Mouse (Mus musculus) forebrain, embryonic 14.5 days (tissue): ENCODE results near the gene Washc1. TPM values are rescaled to one million over a fixed set of nuclear protein-coding genes. Genes with fewer than 3 reads are reported as not detected.
"Not testable (repeated sequence)": the region's sequence is repeated elsewhere in the genome, so short reads cannot be mapped to it uniquely, and the experiment has no call there.

Source experiments
- ATAC-seq: fragments of 200-750 bp; cut with Nextera tagmentation; 2 replicates; pipeline ENCODE4 v1.8.0; 2017; ENCODE audit warnings: mild to moderate bottlenecking, moderate library complexity
- DNase-seq: peaks from one replicate; pipeline ENCODE4 v3.0.0-alpha.2; 2015; ENCODE audit warnings: low spot score
- H3K27ac ChIP-seq: fragments of 300-500 bp; sonication (generic); 2 replicates; pipeline ENCODE4 v1.5.1; 2014; ENCODE audit warnings: low read depth, mild to moderate bottlenecking, control low read depth, low read length, moderate library complexity
- H3K27me3 ChIP-seq: fragments of 300-500 bp; sonication (generic); replicated peaks from 2 replicates; pipeline ENCODE4 v1.6.1; 2014; ENCODE audit warnings: low read length, control low read depth, mixed read lengths; ENCODE audit not compliant: control insufficient read depth, insufficient read depth
- H3K36me3 ChIP-seq: fragments of 300-500 bp; sonication (generic); 2 replicates; pipeline ENCODE4 v1.6.1; 2014; ENCODE audit warnings: low read length, control low read depth; ENCODE audit not compliant: control insufficient read depth, insufficient read depth
- H3K4me1 ChIP-seq: fragments of 300-500 bp; sonication (generic); 2 replicates; pipeline ENCODE4 v1.6.1; 2014; ENCODE audit warnings: antibody characterized with exemption, low read length, control low read depth; ENCODE audit not compliant: control insufficient read depth, insufficient read depth
- H3K4me2 ChIP-seq: fragments of 300-500 bp; sonication (generic); 2 replicates; pipeline ENCODE4 v1.6.1; 2014; ENCODE audit warnings: mild to moderate bottlenecking, control low read depth, low read length
- H3K4me3 ChIP-seq: fragments of 300-500 bp; sonication (generic); 2 replicates; pipeline ENCODE4 v1.5.1; 2014; ENCODE audit warnings: low read depth, low read length, control low read depth
- H3K9ac ChIP-seq: fragments of 300-500 bp; sonication (generic); 2 replicates; pipeline ENCODE4 v1.6.1; 2014; ENCODE audit warnings: mild to moderate bottlenecking, low read length, control low read depth, moderate library complexity
- H3K9me3 ChIP-seq: fragments of 300-500 bp; sonication (generic); replicated peaks from 2 replicates; pipeline ENCODE4 v1.6.1; 2016; ENCODE audit warnings: low read length, control low read depth, mixed read lengths; ENCODE audit not compliant: control insufficient read depth
- WGBS: fragments of 180-500 bp; shearing (Covaris S2); extraction: QIAGEN DNeasy Blood & Tissue Kit; methylation state at CpG from one replicate; pipeline ENCODE4 v1.1.7; 2014; 5-methylcytosine and 5-hydroxymethylcytosine counted together
- polyA plus RNA-seq: library from polyadenylated mRNA; unstranded; fragments of >200 nt; fragmentation: Nextera tagmentation; extraction: Ambion mirVana; gene quantifications from 2 replicates; pipeline ENCODE4 v1.2.1, GENCODE M21; 2014

Gene Washc1
- polyA plus RNA-seq: 35.6 and 42.7 TPM in 2 replicates

GRCm38 (mm10) chr17:66111402-66111959 lies at the start of gene Washc1:
Gene Washc1, plus strand, starts transcription at chr17:66111545.
- Histone ChIP-seq H3K9ac (peak within 1 kb of the TSS; percentile 81), H3K4me2 (peak within 1 kb of the TSS; percentile 67), H3K27ac (peak within 1 kb of the TSS; percentile 60; the same call in 1 of the 2 replicates), H3K36me3 (peaks cover 26% of the 10 kb centered on the region), H3K4me1 (peaks cover 7% of the 10 kb centered on the region; the same call in 1 of the 2 replicates), H3K27me3 (no peaks in the 10 kb centered on the region), H3K4me3 (peak within 1 kb of the TSS; percentile 78), H3K9me3 (no peaks in the 10 kb centered on the region)
- ATAC-seq: peak; percentile 98
- WGBS: under 1% methylated on average over 35 of the region's 41 CpGs
- DNase-seq: peak; percentile 94

DNA sequence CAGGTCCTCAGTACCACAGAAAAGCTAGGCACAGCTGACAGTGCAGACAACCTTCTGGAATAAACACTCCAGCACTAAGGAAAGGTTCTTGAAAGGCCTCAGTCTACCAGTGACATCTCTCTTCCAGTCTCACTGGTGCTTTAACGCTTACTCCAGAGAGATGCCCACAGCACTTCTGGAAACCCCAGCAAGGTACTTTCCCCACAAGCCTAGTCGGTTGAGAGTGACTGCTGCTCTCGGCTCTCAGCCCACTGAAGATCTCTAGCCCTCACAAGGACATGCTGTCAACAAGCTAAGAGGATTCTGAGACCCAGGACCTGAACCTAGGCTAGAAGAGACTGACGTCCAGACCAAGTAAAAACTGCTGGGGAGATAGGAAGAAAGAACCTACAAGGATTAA lies 46.2 kb upstream of the Washc1 start:
- Histone ChIP-seq H3K4me2 (no peak overlapping the region), H3K4me3 (no peak overlapping the region), H3K9me3 (no peaks in the 10 kb centered on the region), H3K9ac (no peak overlapping the region), H3K36me3 (no peaks in the 10 kb centered on the region), H3K27me3 (no peaks in the 10 kb centered on the region), H3K27ac (no peak overlapping the region), H3K4me1 (no peaks in the 10 kb centered on the region)
- no peak for DNase-seq
- no peak for ATAC-seq
- 88% methylated on average over 4 of the region's 4 CpGs for WGBS

DNA sequence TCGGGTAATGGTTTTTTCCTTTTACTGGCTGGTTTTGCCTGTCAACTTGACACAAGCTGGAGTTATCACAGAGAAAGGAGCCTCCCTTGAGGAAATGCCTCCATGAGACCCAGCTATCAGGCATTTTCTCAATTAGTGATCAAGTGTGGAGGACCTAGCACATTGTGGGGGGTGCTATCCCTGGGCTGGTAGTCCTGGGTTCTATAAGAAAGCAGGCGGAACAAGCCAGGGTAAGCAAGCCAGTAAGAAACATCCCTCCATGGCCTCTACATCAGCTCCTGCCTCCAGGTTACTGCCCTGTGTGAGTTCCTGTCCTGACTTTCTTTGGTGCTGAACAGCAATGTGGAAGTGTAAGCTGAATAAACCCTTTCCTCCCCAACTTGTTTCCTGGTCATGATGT lies 42.3 kb upstream of the Washc1 start:
- H3K27ac ChIP-seq, H3K9me3 ChIP-seq, ATAC-seq, H3K4me3 ChIP-seq, H3K27me3 ChIP-seq, H3K9ac ChIP-seq, H3K4me1 ChIP-seq, H3K4me2 ChIP-seq, DNase-seq, H3K36me3 ChIP-seq: not testable (repeated sequence)
- WGBS: 86% methylated on average over 2 of the region's 2 CpGs

DNA sequence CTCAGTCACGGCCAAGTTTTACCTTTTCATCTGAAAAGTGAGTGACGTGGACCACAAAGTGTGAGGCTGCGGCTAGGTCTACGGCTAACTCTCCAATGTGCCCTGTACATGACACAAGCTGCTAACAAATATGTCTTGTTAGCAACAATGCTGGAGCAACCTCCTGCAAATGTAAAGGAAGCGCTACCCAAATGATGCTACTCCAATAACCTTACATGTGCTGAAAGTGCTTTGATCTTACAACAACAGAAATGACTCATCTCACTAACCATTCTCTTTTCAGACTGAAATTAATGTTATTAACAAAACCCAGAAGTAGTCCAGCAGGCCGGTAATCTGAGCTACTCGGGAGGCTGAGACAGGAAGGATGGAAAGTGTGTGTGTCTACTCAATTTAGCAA lies 37.4 kb upstream of the Washc1 start:
- Histone ChIP-seq H3K27me3 (no peaks in the 10 kb centered on the region), H3K4me2 (no peak overlapping the region), H3K4me1 (no peaks in the 10 kb centered on the region), H3K9ac (no peak overlapping the region), H3K36me3 (no peaks in the 10 kb centered on the region; the same call in 1 of the 2 replicates), H3K9me3 (no peaks in the 10 kb centered on the region), H3K27ac (no peak overlapping the region), H3K4me3 (no peak overlapping the region)
- DNase-seq (no peak), ATAC-seq (no peak)
- WGBS: 88% methylated on average over 7 of the region's 7 CpGs

- H3K4me1 ChIP-seq: no peaks in the 10 kb centered on the region
- H3K27ac ChIP-seq: peak overlapping the region; percentile 95; the same call in 1 of the 2 replicates
- ATAC-seq (0 out of 2 replicates have a peak, but pooled peaks have one; percentile 0), DNase-seq (no peak)
- H3K27me3 ChIP-seq: no peaks in the 10 kb centered on the region
- peak overlapping the region; percentile 81 for H3K4me2 ChIP-seq
- no peaks in the 10 kb centered on the region for H3K9me3 ChIP-seq
- peak overlapping the region; percentile 95 for H3K4me3 ChIP-seq
- H3K36me3 ChIP-seq: peaks cover 11% of the 10 kb centered on the region
- 3% methylated on average over 12 of the region's 12 CpGs for WGBS
- peak overlapping the region; percentile 80 for H3K9ac ChIP-seq
Measured at GRCm38 (mm10) chr17:66075827-66076173, 35.5 kb upstream of the Washc1 start.

DNA sequence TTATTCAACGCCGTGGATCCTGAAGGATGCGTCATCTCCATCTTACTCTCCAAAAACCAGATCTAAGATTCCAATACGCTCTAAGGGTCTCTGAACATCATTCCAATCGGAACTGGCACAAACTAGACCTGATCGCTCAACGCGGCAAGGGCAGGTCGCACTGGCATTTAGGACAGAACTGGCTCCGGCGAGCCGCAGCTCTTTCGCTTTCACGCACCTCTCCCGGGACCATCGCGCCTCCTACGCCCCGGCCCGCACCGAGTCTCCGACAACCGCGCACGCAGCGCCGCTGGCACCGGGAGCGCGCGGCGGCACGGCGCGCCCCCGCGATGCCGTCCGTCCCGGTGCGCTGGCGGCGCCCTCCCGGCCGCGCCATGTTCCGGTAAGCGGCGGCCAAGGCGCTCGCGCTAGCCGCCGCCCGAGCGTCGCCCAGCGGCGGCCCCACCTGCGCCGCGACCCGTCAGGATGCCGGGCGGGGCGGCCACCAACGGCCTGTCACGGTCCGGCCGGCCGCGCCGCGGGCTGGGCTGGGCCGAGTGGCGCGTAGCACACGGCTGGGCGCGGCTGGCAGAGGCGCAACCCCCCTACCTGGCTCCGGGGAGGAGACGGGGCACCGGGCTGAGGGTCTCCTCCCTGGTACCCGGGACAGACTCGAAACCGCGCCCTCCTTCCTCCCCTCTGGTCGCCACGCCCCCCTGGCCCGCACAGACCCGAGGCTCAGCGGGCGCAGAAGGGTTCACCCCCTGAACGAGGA lies 35.0 kb upstream of the Washc1 start:
- H3K27me3 ChIP-seq: no peaks in the 10 kb centered on the region
- DNase-seq: peak; percentile 45
- H3K4me2 ChIP-seq: peak overlapping the region; percentile 81
- under 1% methylated on average over 87 of the region's 95 CpGs for WGBS
- H3K9me3 ChIP-seq: no peaks in the 10 kb centered on the region
- peaks cover 15% of the 10 kb centered on the region for H3K36me3 ChIP-seq
- peak; percentile 86 for ATAC-seq
- H3K4me3 ChIP-seq: peak overlapping the region; percentile 95
- peak overlapping the region; percentile 95 for H3K27ac ChIP-seq
- no peaks in the 10 kb centered on the region for H3K4me1 ChIP-seq
- peak overlapping the region; percentile 80 for H3K9ac ChIP-seq

GRCm38 (mm10) chr17:66076934-66077333 lies 34.4 kb upstream of the Washc1 start, which contains the start of gene Ankrd12:
Gene Ankrd12, minus strand, starts transcription at chr17:66077089.
- WGBS: 1% methylated on average over 51 of the region's 53 CpGs
- ATAC-seq: peak; percentile 99

DNA sequence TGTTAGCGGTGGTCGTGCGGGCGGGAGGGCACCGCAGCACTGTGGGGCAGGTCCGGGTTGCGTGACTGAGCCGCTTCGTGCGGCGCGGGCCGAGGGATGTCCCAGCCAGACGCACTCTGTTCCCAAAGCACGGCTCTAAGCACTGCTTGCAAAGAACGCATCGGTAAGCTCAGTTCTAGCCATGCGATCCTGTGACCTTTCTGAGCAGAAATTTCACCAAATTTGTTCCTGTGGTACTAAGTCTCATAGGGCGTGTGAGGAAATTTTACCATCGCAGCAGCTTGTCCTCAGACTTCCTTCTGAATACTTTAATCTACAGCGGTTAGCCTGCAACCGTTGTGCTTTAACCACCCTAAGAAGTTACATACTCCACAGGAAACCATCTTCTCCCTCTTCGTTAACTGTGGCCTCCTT lies 33.9 kb upstream of the Washc1 start:
- peak overlapping the region; percentile 81 for H3K4me2 ChIP-seq
- ATAC-seq (peak; percentile 69), DNase-seq (peak; percentile 37)
- peaks cover 15% of the 10 kb centered on the region for H3K36me3 ChIP-seq
- H3K4me1 ChIP-seq: no peaks in the 10 kb centered on the region
- H3K27me3 ChIP-seq: no peaks in the 10 kb centered on the region
- WGBS: under 1% methylated on average over 23 of the region's 23 CpGs
- H3K9ac ChIP-seq: peak overlapping the region; percentile 80
- H3K4me3 ChIP-seq: peak overlapping the region; percentile 95
- H3K9me3 ChIP-seq: no peaks in the 10 kb centered on the region
- H3K27ac ChIP-seq: peak overlapping the region; percentile 95

More at GRCm38 (mm10) chr17:66076934-66077333, 34.4 kb upstream of the Washc1 start, which contains the start of gene Ankrd12:
- peak within 1 kb of the TSS; percentile 95 for H3K4me3 ChIP-seq
- H3K27me3 ChIP-seq: no peaks in the 10 kb centered on the region
- H3K4me2 ChIP-seq: peak within 1 kb of the TSS; percentile 81
- peak within 1 kb of the TSS; percentile 95 for H3K27ac ChIP-seq
- peak within 1 kb of the TSS; percentile 80 for H3K9ac ChIP-seq
- H3K4me1 ChIP-seq: no peaks in the 10 kb centered on the region
- no peaks in the 10 kb centered on the region for H3K9me3 ChIP-seq
- peaks cover 15% of the 10 kb centered on the region for H3K36me3 ChIP-seq
- peak; percentile 96 for DNase-seq

- H3K27ac ChIP-seq: no peak overlapping the region
- ATAC-seq: no peak
- H3K4me2 ChIP-seq: no peak overlapping the region
- no peak overlapping the region for H3K9ac ChIP-seq
- H3K4me1 ChIP-seq: no peaks in the 10 kb centered on the region
- H3K9me3 ChIP-seq: no peaks in the 10 kb centered on the region
- WGBS: 100% methylated on average over 1 of the region's 1 CpGs
- H3K27me3 ChIP-seq: no peaks in the 10 kb centered on the region
- DNase-seq: no peak
- peaks cover 48% of the 10 kb centered on the region for H3K36me3 ChIP-seq
- H3K4me3 ChIP-seq: no peak overlapping the region
Measured at GRCm38 (mm10) chr17:66084486-66084885, 26.9 kb upstream of the Washc1 start.
